Mouse (Mus musculus) liver, adult 2 months (tissue): Measurements from ENCODE around the gene Wdpcp.

Experiments used
- CTCF ChIP-seq: fragments of 200-500 bp; IDR thresholded peaks from 2 replicates; pipeline ENCODE4 v1.5.1; 2011; ENCODE audit warnings: low read depth, low read length, control low read depth
- POLR2A ChIP-seq: fragments of 200-500 bp; IDR thresholded peaks from 2 replicates; pipeline ENCODE4 v1.6.1; 2011; ENCODE audit warnings: low read length, control low read depth; ENCODE audit not compliant: insufficient read depth; ENCODE audit errors: extremely low read depth

DNA sequence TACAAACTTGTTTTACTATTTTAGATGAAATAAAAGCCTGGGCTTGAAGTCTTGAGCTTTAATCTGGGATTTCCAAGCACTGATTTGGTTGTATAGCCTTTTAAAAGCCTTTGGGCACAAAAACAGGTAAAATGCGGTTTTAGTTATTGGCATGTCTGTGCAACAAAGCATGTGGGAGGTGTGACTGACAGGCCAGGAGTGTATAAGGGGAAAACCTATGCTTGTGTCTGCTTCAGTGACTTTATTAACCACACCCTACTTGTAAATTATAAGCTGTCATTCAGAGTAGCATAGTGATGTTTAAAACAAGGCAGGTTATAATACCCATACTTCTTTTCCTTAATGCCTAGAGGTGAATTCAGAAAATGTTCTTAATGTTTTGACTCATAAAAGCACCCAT, 254.5 kb downstream of the Wdpcp start:
- TF ChIP-seq CTCF, result no peak
- TF ChIP-seq POLR2A, result no peak
